8 mouse cellular contexts compared by ENCODE assay signal in genomic region chr11:78116146-78116410, GRCm38 (mm10). TPM values are rescaled to one million over a fixed set of nuclear protein-coding genes. Genes with fewer than 3 reads are reported as not detected.
A peak's percentile ranks its signal among the peaks of the same experiment; 100 is the strongest.
DNase-seq lines count a peak whose midpoint lies in the region; ATAC-seq lines count a peak whose summit lies in the region.

No protein-coding gene starts in this region.

- H3K27ac ChIP-seq in kidney, embryonic 16.5 days (ENCODE audit: low read length) = peak overlapping the region; percentile 65
- peak overlapping the region; percentile 87 for H3K27ac ChIP-seq in embryonic facial prominence, embryonic 12.5 days
- H3K27ac ChIP-seq in intestine, embryonic 16.5 days (ENCODE audit: low read length) = no peak overlapping the region
- peak overlapping the region; percentile 97 for H3K27ac ChIP-seq in neural tube, embryonic 13.5 days (replicated peaks)

- no peak for ATAC-seq in kidney, embryonic 16.5 days (ENCODE audit: low FRiP score, low TSS enrichment)
- no peak for ATAC-seq in embryonic facial prominence, embryonic 12.5 days (ENCODE audit: insufficient number of reproducible peaks, insufficient read depth, low FRiP score, low TSS enrichment)
- no peak for ATAC-seq in intestine, embryonic 16.5 days
- ATAC-seq in neural tube, embryonic 13.5 days (ENCODE audit: low read depth) = no peak
- ATAC-seq in cerebellum, adult (ENCODE audit: insufficient number of reproducible peaks, low FRiP score, low TSS enrichment) = no peak

- H3K9me3 ChIP-seq in kidney, embryonic 16.5 days (ENCODE audit: low read length) = no peaks in the 10 kb centered on the region
- H3K9me3 ChIP-seq in embryonic facial prominence, embryonic 12.5 days = no peaks in the 10 kb centered on the region
- no peaks in the 10 kb centered on the region for H3K9me3 ChIP-seq in intestine, embryonic 16.5 days (ENCODE audit: control insufficient read depth, low read length)
- H3K9me3 ChIP-seq in neural tube, embryonic 13.5 days = no peaks in the 10 kb centered on the region

- H3K9ac ChIP-seq in kidney, embryonic 16.5 days (replicated peaks; ENCODE audit: low read length) = peak overlapping the region; percentile 73
- H3K9ac ChIP-seq in embryonic facial prominence, embryonic 12.5 days = peak overlapping the region; percentile 69
- H3K9ac ChIP-seq in intestine, embryonic 16.5 days (ENCODE audit: low read depth, low read length) = peak overlapping the region; percentile 77
- peak overlapping the region; percentile 86 for H3K9ac ChIP-seq in neural tube, embryonic 13.5 days

- WGBS in kidney, embryonic 16.5 days = 5% methylated on average over 5 of the region's 5 CpGs
- WGBS in embryonic facial prominence, embryonic 12.5 days = 5% methylated on average over 5 of the region's 5 CpGs
- 11% methylated on average over 5 of the region's 5 CpGs for WGBS in intestine, embryonic 16.5 days
- WGBS in neural tube, embryonic 13.5 days = 7% methylated on average over 5 of the region's 5 CpGs

- no peaks in the 10 kb centered on the region for H3K36me3 ChIP-seq in kidney, embryonic 16.5 days (ENCODE audit: insufficient read depth, low read length)
- H3K36me3 ChIP-seq in embryonic facial prominence, embryonic 12.5 days = no peaks in the 10 kb centered on the region
- H3K36me3 ChIP-seq in intestine, embryonic 16.5 days (ENCODE audit: control insufficient read depth, insufficient read depth, low read length) = no peaks in the 10 kb centered on the region
- H3K36me3 ChIP-seq in neural tube, embryonic 13.5 days = no peaks in the 10 kb centered on the region

- H3K4me2 ChIP-seq in kidney, embryonic 16.5 days (replicated peaks; ENCODE audit: low read depth, low read length) = peak overlapping the region; percentile 70
- peak overlapping the region; percentile 67 for H3K4me2 ChIP-seq in embryonic facial prominence, embryonic 12.5 days (replicated peaks)
- peak overlapping the region; percentile 60 for H3K4me2 ChIP-seq in intestine, embryonic 16.5 days (ENCODE audit: low read depth, low read length)
- peak overlapping the region; percentile 74 for H3K4me2 ChIP-seq in neural tube, embryonic 13.5 days

- H3K27me3 ChIP-seq in kidney, embryonic 16.5 days (ENCODE audit: insufficient read depth, low read length) = no peaks in the 10 kb centered on the region
- H3K27me3 ChIP-seq in embryonic facial prominence, embryonic 12.5 days = no peaks in the 10 kb centered on the region
- no peaks in the 10 kb centered on the region for H3K27me3 ChIP-seq in intestine, embryonic 16.5 days (replicated peaks; ENCODE audit: control insufficient read depth, insufficient read depth, low read length)
- no peaks in the 10 kb centered on the region for H3K27me3 ChIP-seq in neural tube, embryonic 13.5 days

- peak overlapping the region; percentile 57 for H3K4me3 ChIP-seq in kidney, embryonic 16.5 days (ENCODE audit: low read length)
- H3K4me3 ChIP-seq in embryonic facial prominence, embryonic 12.5 days = peak overlapping the region; percentile 75
- peak overlapping the region; percentile 80 for H3K4me3 ChIP-seq in intestine, embryonic 16.5 days (ENCODE audit: low read length)
- peak overlapping the region; percentile 80 for H3K4me3 ChIP-seq in neural tube, embryonic 13.5 days

- DNase-seq in kidney, adult 18-20 months = no peak
- DNase-seq in right cerebral cortex, adult 18-20 months = no peak
- DNase-seq in left cerebral cortex, adult 11 months (ENCODE audit: low spot score) = no peak

- peaks cover 29% of the 10 kb centered on the region for H3K4me1 ChIP-seq in kidney, embryonic 16.5 days (ENCODE audit: insufficient read depth, low read length)
- H3K4me1 ChIP-seq in embryonic facial prominence, embryonic 12.5 days = peaks cover 21% of the 10 kb centered on the region
- H3K4me1 ChIP-seq in intestine, embryonic 16.5 days (ENCODE audit: control insufficient read depth, insufficient read depth, low read length) = peaks cover 24% of the 10 kb centered on the region
- peaks cover 73% of the 10 kb centered on the region for H3K4me1 ChIP-seq in neural tube, embryonic 13.5 days (replicated peaks)

RNA-seq across cellular contexts. Expression of gene Fam222b, which starts 21.6 kb away (rescaled TPM):
- polyA plus RNA-seq in kidney, embryonic 16.5 days (2015; fragmentation: Nextera tagmentation; extraction: Ambion mirVana) = 14.8 and 19.3 TPM in 2 replicates
- polyA plus RNA-seq in embryonic facial prominence, embryonic 12.5 days (2016; fragmentation: Nextera tagmentation; extraction: Ambion mirVana) = 15.1 and 15.7 TPM in 2 replicates
- polyA plus RNA-seq in intestine, embryonic 16.5 days (2015; fragmentation: Nextera tagmentation; extraction: Ambion mirVana) = 14.2 and 16.1 TPM in 2 replicates
- 27.3 and 28.8 TPM in 2 replicates for polyA plus RNA-seq in neural tube, embryonic 13.5 days (2015; fragmentation: Nextera tagmentation; extraction: Ambion mirVana)

RNA-seq across cellular contexts. Expression of gene Eral1, which starts 35.9 kb away (rescaled TPM):
- polyA plus RNA-seq in kidney, embryonic 16.5 days (2015; fragmentation: Nextera tagmentation; extraction: Ambion mirVana) = 41.0 and 41.6 TPM in 2 replicates
- 33.7 and 35.9 TPM in 2 replicates for polyA plus RNA-seq in embryonic facial prominence, embryonic 12.5 days (2016; fragmentation: Nextera tagmentation; extraction: Ambion mirVana)
- 29.2 and 31.2 TPM in 2 replicates for polyA plus RNA-seq in intestine, embryonic 16.5 days (2015; fragmentation: Nextera tagmentation; extraction: Ambion mirVana)
- 29.8 and 31.3 TPM in 2 replicates for polyA plus RNA-seq in neural tube, embryonic 13.5 days (2015; fragmentation: Nextera tagmentation; extraction: Ambion mirVana)

RNA-seq across cellular contexts. Expression of gene Traf4, which starts 49.3 kb away (rescaled TPM):
- polyA plus RNA-seq in kidney, embryonic 16.5 days (2015; fragmentation: Nextera tagmentation; extraction: Ambion mirVana) = 108 and 110 TPM in 2 replicates
- 119 and 122 TPM in 2 replicates for polyA plus RNA-seq in embryonic facial prominence, embryonic 12.5 days (2016; fragmentation: Nextera tagmentation; extraction: Ambion mirVana)
- polyA plus RNA-seq in intestine, embryonic 16.5 days (2015; fragmentation: Nextera tagmentation; extraction: Ambion mirVana) = 73.9 and 79.8 TPM in 2 replicates
- polyA plus RNA-seq in neural tube, embryonic 13.5 days (2015; fragmentation: Nextera tagmentation; extraction: Ambion mirVana) = 128 and 131 TPM in 2 replicates
